Mouse (Mus musculus) midbrain, postnatal 0 days (tissue): ENCODE results near the gene Wdr62. TPM values are rescaled to one million over a fixed set of nuclear protein-coding genes. Genes with fewer than 3 reads are reported as not detected.

Experiments
- ATAC-seq: fragments of 200-750 bp; cut with Nextera tagmentation; 2 replicates; pipeline ENCODE4 v1.8.0; 2017; ENCODE audit warnings: moderate number of reproducible peaks, mild to moderate bottlenecking, moderate TSS enrichment, moderate library complexity; ENCODE audit not compliant: low FRiP score
- DNase-seq: peaks from one replicate; pipeline ENCODE4 v3.0.0-alpha.2; 2015; ENCODE audit warnings: low spot score
- H3K27ac ChIP-seq: fragments of 300-500 bp; sonication (generic); 2 replicates; pipeline ENCODE4 v1.5.1; 2014; ENCODE audit warnings: low read depth, mild to moderate bottlenecking, low read length, mixed read lengths
- H3K27me3 ChIP-seq: fragments of 300-500 bp; sonication (generic); 2 replicates; pipeline ENCODE4 v1.6.1; 2014; ENCODE audit warnings: low read length, control low read depth, mixed read lengths; ENCODE audit not compliant: insufficient read depth
- H3K36me3 ChIP-seq: fragments of 300-500 bp; sonication (generic); 2 replicates; pipeline ENCODE4 v1.6.1; 2014; ENCODE audit warnings: low read length, control low read depth, mixed read lengths; ENCODE audit not compliant: insufficient read depth
- H3K4me1 ChIP-seq: fragments of 300-500 bp; sonication (generic); 2 replicates; pipeline ENCODE4 v1.6.1; 2014; ENCODE audit warnings: mild to moderate bottlenecking, control low read depth, antibody characterized with exemption, low read length, mixed read lengths; ENCODE audit not compliant: insufficient read depth
- H3K4me2 ChIP-seq: fragments of 300-500 bp; sonication (generic); 2 replicates; pipeline ENCODE4 v1.6.1; 2014; ENCODE audit warnings: low read depth, mild to moderate bottlenecking, low read length, mixed read lengths; ENCODE audit not compliant: poor library complexity, severe bottlenecking
- H3K4me3 ChIP-seq: fragments of 300-500 bp; sonication (generic); 2 replicates; pipeline ENCODE4 v1.5.1; 2014; ENCODE audit warnings: low read depth, mild to moderate bottlenecking, low read length, moderate library complexity
- H3K9ac ChIP-seq: fragments of 300-500 bp; sonication (generic); replicated peaks from 2 replicates; pipeline ENCODE4 v1.6.1; 2014; ENCODE audit warnings: mild to moderate bottlenecking, low read length, moderate library complexity, mixed read lengths; ENCODE audit not compliant: poor library complexity, severe bottlenecking
- H3K9me3 ChIP-seq: fragments of 300-500 bp; sonication (generic); 2 replicates; pipeline ENCODE4 v1.6.1; 2016; ENCODE audit warnings: low read length, control low read depth
- CTCF ChIP-seq: IDR thresholded peaks from 2 replicates; pipeline ENCODE4 v1.5.1; 2016; ENCODE audit warnings: antibody characterized with exemption, mild to moderate bottlenecking
- WGBS: fragments of 180-500 bp; shearing (Covaris S2); extraction: QIAGEN DNeasy Blood & Tissue Kit; methylation state at CpG from one replicate; pipeline ENCODE4 v1.1.7; 2014; 5-methylcytosine and 5-hydroxymethylcytosine counted together
- polyA plus RNA-seq: library from polyadenylated mRNA; unstranded; fragments of >200 nt; fragmentation: Nextera tagmentation; extraction: Ambion mirVana; gene quantifications from 2 replicates; pipeline ENCODE4 v1.2.1, GENCODE M21; 2015
- total RNA-seq: library from RNA; depleted of rRNA; stranded (reverse); fragments of >200 nt; gene quantifications from 2 replicates; pipeline ENCODE4 v1.2.3, GENCODE M21; 2014

Gene Wdr62
- total and polyA plus RNA-seq, 2 experiments from 2014 or later: 1.7 to 4.1 TPM

DNA sequence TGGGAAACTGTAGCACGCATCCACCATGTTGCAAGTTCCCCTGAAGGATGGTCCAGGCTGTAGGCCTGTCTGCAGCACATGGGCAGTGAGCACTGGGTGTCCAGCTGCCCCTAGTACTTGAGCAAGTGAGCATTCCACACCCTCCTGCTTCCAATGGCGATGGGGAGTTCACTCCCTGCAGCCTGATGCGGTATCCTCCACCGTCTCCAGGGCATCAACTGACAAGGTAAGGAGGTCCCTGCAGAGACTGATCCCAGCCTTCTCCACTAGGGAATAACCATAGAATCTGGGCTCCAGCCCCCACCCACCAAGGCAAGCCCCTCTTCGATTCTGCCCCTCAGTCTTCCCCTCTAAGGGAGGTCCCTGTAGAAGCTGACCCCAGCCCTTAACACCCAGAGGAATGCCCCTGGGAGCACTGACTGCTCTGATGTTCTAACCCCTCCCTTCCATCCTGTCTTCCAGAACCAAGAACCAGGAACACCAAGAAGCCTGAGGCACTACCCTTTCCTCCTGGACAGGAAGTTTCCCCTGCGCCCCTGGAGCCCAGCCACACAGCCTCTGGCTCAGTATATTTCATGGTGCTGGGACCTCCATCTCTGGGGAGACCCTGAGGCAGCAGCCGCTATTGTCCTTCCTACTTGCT is 9.0 kb upstream of the Wdr62 start:
- H3K27ac ChIP-seq: no peak overlapping the region
- no peak overlapping the region for H3K4me2 ChIP-seq
- ATAC-seq: no peak
- 74% methylated on average over 7 of the region's 7 CpGs for whole genome bisulfite sequencing
- no peak for DNase-seq
- no peaks in the 10 kb centered on the region for H3K36me3 ChIP-seq
- H3K4me3 ChIP-seq: no peak overlapping the region
- no peaks in the 10 kb centered on the region for H3K27me3 ChIP-seq
- no peaks in the 10 kb centered on the region for H3K9me3 ChIP-seq
- TF ChIP-seq CTCF: no peak
- H3K4me1 ChIP-seq: peaks cover 10% of the 10 kb centered on the region; the same call in 1 of the 2 replicates
- no peak overlapping the region for H3K9ac ChIP-seq

DNA sequence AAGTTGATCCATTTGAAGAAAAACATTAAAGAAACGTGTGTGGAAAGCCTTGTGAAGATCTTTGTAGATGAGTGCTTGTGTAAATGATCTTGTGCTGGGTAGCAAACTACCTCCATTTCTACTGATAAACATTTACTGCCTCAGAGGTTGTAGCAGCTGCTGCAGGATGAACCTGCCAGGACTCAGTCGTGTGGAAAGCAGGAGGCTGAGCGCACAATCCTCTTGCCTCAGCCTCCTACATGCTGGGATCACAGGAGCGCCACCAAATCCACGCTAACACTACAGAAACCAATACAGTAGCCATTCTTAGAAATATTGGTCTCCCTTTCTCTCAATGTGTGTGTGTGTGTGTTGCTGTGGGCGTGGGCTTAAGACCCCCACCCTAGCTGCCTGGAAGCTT is 7.8 kb upstream of the Wdr62 start:
- Histone ChIP-seq H3K9ac (no peak overlapping the region), H3K9me3 (no peaks in the 10 kb centered on the region), H3K36me3 (no peaks in the 10 kb centered on the region), H3K4me1 (peaks cover 4% of the 10 kb centered on the region; the same call in 1 of the 2 replicates), H3K27ac (no peak overlapping the region), H3K27me3 (no peaks in the 10 kb centered on the region), H3K4me3 (no peak overlapping the region), H3K4me2 (no peak overlapping the region)
- DNase-seq (no peak), ATAC-seq (no peak)
- 70% methylated on average over 6 of the region's 6 CpGs for whole genome bisulfite sequencing
- no peak for TF ChIP-seq CTCF

DNA sequence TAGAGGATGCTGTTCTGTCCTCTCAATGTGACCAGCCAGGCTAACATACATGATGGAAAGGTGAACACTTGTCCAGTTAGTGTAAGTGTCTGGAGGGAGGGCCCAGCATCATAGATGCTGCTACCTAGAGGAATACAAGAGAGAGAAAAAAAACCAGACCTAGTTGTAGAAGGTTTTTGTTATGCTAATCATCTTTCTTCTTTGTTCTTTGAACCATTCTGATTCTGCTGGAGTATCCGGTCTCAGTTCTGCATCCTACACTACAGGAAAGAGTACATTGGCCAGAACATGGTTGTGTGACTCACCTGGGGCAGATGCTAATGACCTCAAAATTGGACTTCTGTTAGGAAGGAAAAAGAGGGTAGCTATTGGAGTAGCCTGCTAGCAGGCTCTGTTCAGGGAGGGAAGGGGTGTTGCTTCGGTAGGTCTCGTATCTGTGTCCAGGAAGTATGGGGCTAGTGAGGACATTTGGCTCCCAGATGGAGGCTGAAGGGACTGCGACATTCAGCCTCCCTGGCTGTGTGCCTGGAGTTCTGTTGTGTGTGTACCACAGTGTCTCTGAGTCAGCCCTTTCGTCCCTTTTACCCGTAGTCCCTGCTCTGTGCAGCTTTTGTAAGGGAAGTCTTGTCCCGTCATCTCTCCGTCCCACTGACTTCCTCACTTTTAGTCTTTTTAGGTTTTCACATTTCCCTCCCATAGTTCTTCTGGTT is 6.6 kb upstream of the Wdr62 start:
- TF ChIP-seq CTCF: no peak
- no peak for ATAC-seq
- DNase-seq: peak; percentile 54

DNA sequence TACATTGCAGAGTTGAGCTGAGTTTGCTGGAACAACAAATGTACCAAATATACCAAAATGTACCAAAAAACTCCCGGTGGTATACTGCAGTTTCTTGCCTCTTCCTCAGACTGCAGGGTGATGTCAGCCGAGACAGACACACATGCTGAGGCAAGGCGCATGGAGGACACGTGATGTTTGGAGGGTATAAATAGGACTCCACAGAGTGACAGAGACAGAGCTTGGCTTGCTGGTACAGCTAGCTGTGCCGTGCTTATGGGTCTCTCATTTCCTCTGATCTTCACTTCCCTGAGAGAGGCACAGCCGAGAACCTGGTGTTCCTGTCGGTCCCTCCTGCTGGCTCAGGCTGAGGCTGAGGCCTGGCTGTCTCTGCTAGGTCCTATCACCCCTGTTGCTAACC is 2.5 kb upstream of the Wdr62 start:
- DNase-seq (no peak), ATAC-seq (no peak)
- no peak overlapping the region for H3K9ac ChIP-seq
- TF ChIP-seq CTCF: no peak
- H3K4me1 ChIP-seq: 0 out of 2 replicates have a peak, but pooled peaks cover 2% of the 10 kb centered on the region
- no peak overlapping the region for H3K4me3 ChIP-seq
- no peaks in the 10 kb centered on the region for H3K27me3 ChIP-seq
- no peaks in the 10 kb centered on the region for H3K36me3 ChIP-seq
- no peaks in the 10 kb centered on the region for H3K9me3 ChIP-seq
- no peak overlapping the region for H3K4me2 ChIP-seq
- 81% methylated on average over 7 of the region's 7 CpGs for WGBS
- H3K27ac ChIP-seq: no peak overlapping the region

More for the DNA sequence above, 6.6 kb upstream of the Wdr62 start:
- H3K9me3 ChIP-seq: no peaks in the 10 kb centered on the region
- WGBS: 51% methylated on average over 8 of the region's 8 CpGs
- H3K36me3 ChIP-seq: no peaks in the 10 kb centered on the region
- H3K27me3 ChIP-seq: no peaks in the 10 kb centered on the region
- no peak overlapping the region for H3K4me3 ChIP-seq
- no peak overlapping the region for H3K4me2 ChIP-seq
- H3K4me1 ChIP-seq: no peaks in the 10 kb centered on the region
- no peak overlapping the region for H3K9ac ChIP-seq
- H3K27ac ChIP-seq: no peak overlapping the region

DNA sequence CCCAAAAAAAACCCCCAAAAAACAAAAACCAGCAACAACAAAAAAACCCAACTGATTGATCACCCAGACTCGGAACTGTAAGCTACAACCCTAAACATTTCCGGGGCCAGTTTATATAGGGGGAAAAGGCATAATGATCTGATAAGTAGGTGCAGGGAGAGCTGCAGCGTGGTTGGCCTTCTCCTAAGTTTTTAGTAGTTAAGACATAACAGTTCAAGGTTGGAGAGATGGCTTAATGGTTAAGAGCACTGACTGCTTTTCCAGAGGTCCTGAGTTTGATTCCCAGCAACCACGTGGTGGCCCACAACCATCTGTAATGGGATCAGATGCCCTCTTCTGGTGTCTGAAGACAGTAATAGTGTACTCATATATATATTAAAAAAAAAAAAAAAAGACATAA is 1.3 kb upstream of the Wdr62 start:
- no peak for DNase-seq
- ATAC-seq: no peak
- peak overlapping the region; percentile 98 for H3K27ac ChIP-seq
- no peak for TF ChIP-seq CTCF
- H3K4me2 ChIP-seq: peak overlapping the region; percentile 91; the same call in 1 of the 2 replicates
- H3K9ac ChIP-seq: no peak overlapping the region
- no peaks in the 10 kb centered on the region for H3K36me3 ChIP-seq
- H3K4me1 ChIP-seq: 0 out of 2 replicates have a peak, but pooled peaks cover 2% of the 10 kb centered on the region
- 78% methylated on average over 4 of the region's 4 CpGs for WGBS
- H3K27me3 ChIP-seq: no peaks in the 10 kb centered on the region
- H3K4me3 ChIP-seq: peak overlapping the region; percentile 65; the same call in 1 of the 2 replicates
- H3K9me3 ChIP-seq: no peaks in the 10 kb centered on the region

DNA sequence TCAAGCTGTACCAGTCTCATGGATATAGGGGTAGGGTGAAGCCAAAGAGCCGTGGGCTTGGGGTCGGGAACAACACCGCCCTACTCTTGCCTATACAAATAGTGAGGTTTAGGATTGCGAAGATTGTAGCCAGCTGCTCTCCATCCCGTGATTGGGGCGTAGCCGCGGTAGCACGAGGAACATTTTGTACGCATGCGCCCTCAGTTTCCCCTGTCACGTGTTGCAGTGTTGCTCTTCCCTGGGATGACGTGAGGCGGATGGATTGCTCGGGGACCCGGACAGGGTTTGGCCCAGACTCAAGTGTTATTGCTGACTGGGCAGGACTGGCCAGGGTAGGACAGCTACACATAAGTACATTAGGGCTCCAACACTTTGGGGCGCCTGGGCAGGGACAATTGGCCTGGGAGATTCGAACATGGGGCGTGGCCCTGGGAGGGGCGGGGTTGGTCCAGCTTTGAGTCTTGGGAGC is 485 bp upstream of the Wdr62 start:
- Histone ChIP-seq H3K27me3 (no peaks in the 10 kb centered on the region), H3K36me3 (no peaks in the 10 kb centered on the region), H3K4me3 (peak overlapping the region; percentile 65), H3K27ac (peak overlapping the region; percentile 98), H3K4me2 (peak overlapping the region; percentile 91), H3K9me3 (no peaks in the 10 kb centered on the region), H3K4me1 (0 out of 2 replicates have a peak, but pooled peaks cover 2% of the 10 kb centered on the region), H3K9ac (peak overlapping the region; percentile 61)
- WGBS: under 1% methylated on average over 20 of the region's 20 CpGs
- DNase-seq: peak; percentile 96
- peak; percentile 89 for ATAC-seq
- TF ChIP-seq CTCF: no peak
